Mouse (Mus musculus) B cell, adult 2 months (primary cell): ENCODE measurements around the gene Micu2.
A peak's percentile ranks its signal among the peaks of the same experiment; 100 is the strongest.

Source experiments
- DNase-seq, 2 experiments: peaks; one replicate each; pipeline ENCODE4 v3.0.0; 2022

Gene Micu2

DNA sequence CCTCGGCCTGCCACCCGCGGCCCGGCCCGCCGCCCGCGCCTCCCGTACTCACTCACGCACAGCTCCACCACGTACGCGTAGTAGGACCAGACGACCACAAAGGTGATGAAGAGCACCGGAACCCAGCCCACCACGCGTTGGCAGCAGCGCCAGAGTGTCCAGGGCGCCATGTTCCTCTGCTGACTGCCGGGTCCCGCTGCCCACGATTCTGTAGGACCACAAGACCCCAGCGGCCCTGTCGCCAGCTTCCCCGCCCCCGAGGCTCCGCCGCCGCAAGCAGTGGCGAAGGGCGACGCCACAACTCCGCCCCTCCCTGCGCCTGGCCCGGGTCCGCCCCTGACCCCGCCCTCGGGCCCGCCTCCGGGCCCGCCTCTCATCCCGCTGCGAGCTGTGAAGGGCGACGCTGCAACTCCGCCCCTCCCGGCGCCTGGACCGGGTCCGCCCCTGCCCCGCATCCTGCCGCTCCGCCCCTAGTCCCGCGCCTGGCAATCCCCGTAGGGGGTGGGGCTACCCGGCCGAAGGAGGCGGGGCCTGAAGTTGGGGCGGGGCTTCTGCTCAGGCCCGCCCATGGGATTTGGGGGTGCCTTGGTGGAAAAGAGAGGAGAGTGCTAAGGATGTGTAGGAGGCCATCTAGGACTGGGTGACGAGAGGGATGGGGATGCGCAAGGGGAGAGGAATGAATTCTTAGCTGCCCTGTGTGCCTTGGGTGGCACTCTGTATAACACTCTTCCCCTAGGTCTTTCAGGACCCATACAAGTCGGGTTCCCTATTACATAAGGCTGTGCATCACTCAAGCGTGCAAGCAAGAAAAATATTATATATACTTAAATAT is 108.8 kb downstream of the Micu2 start, which contains the start of gene Zdhhc20:
Zdhhc20 (minus strand) TSS at position 266 of the 832 bp plus-strand sequence.
- peak; percentile 98 for DNase-seq

DNA sequence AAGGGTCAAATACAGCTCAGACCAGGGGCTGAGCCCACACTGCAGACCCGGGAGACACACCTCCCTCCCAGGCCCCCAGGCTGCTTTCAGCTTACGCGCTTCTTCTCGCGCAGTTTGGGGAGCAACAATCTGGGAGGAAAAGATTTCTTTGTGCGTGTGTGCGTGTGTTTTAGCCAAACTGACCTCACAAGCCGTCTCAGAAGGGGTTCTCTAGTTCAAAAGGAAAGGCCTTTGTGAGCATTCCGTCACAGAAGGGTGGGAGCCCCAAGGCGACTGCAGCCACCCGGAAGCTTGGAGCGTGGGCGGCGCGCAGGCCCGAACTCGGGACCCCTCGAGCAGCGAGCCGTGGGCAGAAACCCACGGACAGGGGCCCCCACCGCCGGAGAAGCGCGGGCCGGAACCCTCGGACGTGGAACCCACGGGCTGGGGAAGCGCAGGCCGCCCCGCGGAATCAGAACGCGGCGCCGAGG is 109.5 kb downstream of the Micu2 start:
- peak in 1 of 2 experiments; percentile 70 for DNase-seq

DNA sequence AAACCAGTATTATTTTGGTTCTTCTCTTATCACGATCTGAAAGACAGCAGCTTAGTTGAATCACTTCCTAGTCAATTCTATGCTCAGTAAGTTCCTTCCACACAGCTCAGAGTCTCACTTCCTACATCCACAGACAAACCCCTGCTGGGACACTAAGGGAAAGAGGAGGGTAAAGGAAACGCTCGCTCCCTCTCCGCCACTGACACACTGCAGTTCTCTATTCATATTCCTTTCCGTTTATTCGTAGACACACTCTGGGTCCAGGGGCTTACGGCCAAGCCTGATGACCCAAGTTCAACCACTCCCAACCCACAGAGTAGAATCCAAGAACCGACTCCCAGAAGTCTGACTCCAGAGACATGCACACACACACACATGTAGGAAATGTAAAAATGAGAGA is 111.9 kb downstream of the Micu2 start:
- DNase-seq, result no peak

DNA sequence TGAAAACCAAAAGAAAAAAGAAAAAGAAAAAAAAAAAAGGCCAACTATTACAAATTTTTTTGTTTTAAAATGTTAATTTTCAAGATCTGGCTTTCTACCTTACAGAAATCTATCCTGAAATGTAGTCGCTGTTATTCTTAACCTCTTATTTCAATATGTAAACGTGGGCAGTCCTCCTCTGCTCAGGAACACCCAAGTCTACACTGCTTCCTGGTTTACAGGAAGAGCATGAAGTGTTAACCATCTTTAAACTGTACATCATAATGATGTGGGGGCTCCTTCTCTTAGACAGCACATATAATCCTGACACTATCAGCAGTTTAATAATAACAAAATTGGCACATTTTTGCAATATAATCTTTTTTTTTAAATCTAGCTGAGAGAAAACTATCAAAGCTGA is 113.0 kb downstream of the Micu2 start:
- DNase-seq, result no peak

DNA sequence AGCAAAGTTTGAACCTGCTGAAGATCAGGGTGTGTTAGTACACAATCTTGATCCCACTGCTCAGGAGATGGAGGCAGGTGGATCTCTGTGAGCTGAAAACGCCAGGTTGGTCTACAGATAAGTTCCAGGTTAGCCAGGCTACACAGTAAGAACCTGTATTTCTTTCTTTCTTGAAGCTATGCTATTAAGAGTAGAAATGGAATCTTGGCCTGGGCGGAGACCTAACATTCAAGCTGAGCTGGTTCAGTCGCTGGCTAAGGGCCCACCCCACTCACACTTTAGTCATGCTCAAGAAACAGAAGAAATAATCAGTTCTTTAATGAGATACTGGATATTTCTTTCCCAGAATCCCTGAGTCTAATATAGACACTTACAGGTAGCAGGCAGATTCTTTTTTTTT is 115.7 kb downstream of the Micu2 start:
- no peak for DNase-seq

DNA sequence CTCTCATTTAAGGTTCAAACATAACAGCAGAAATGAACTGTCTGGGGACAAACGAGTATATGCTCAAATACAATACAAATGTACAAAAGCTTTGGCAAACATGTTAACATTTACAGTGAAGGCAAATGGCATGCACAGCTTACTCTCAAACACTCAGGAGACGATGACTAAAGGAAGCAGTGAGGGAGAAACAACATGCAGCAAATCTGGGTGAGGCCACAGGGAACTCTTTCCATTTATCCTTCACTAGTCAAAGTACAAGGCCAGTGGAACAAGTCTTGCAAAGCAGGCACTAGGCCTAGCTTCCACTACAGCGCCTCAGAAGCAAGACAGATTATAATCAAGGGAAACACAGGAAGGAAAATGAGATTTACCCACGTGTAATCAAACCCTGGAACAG is 116.3 kb downstream of the Micu2 start:
- no peak for DNase-seq

DNA sequence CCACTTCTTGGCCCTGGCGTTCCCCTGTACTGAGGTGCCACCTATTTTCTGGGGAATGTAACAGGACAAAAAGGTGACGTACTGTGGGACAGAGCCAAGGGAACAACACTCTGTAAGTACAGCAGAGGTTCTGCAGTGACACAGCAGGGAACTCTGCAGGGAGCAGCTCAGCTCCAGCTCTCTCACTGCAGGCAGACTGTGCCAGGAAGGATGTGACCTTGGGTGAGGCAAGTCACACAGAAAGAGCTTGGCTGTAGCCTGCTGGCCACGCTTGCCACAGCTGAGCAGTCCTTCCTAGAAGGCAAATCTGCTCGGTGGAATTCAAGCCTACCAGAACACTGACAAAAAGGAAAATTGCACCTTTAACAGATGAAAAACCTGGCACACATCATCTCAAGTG is 117.3 kb downstream of the Micu2 start:
- DNase-seq, result no peak

DNA sequence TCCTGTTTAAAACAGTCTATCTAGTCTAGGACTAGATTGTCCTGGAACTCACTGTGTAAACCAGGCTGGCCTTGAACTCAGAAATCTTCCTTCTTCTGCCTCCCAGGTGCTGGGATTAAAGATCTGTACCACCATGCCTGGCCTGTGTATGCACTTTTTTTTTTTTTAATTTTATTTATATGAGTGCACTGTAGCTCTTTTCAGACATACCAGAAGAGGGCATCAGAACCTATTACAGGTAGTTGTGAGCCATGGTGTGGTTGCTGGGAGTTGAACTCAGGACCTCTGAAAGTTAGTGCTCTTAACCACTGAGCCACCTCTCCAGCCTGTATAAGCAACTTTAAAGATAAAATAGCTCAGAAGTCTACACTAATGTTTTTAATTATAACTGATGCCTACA is 118.0 kb downstream of the Micu2 start:
- DNase-seq, result no peak

DNA sequence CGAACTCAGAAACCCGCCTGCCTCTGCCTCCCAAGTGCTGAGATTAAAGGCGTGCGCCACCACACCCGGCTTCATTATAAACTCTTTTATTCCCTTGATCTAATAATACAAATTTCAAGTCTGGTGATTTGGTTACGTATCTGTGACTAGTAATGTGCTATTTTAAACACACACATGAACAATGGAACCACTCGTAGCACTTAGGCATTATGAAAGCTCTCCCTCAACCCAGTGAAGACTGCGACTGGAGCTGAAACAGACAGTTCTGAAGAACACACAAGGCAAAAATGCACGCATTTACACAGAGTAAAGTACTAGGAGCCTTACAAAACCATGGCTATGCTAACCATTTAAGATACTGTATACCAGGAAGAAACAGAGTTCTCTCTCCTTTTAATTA is 121.1 kb downstream of the Micu2 start:
- no peak for DNase-seq

DNA sequence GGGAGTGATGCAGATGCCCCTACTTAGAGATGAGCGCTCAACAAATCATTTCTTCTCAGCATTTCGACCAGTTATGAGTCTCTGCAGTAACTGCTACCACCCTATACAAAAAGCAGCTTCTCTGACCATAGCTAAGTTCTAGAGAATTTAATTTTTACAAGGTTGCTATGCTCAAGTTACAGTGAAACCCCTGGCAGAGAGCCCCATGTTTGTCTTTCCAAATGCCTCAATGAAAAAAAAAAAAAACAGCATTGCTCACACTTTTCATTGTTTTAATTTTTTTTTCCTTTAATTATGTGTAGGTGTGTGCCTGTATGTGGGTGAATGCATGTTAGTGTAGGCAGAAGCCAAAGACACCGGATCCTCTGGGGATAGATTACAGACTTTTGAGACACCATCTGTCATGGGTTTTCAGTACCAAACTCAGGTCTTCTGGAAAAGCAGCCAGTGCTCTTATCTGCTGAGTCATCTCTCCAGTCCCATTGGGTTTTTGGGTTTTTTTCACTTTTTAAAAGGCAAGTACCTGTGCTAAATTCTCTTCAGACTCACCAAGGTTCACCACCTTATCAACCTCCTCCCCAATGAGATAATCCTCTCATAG is 132.3 kb downstream of the Micu2 start:
- DNase-seq, result no peak
